Mouse (Mus musculus) testis, adult 2 months (tissue): Measurements from ENCODE around the gene Cbr2. TPM values are rescaled to one million over a fixed set of nuclear protein-coding genes. Genes with fewer than 3 reads are reported as not detected.

Experiments
- H3K27ac ChIP-seq: fragments of 200-500 bp; 2 replicates; pipeline ENCODE4 v1.5.1; 2012; ENCODE audit warnings: low read depth, low read length; ENCODE audit not compliant: control insufficient read depth, insufficient read depth
- H3K27me3 ChIP-seq: fragments of 200-500 bp; 2 replicates; pipeline ENCODE4 v1.6.1; 2012; ENCODE audit warnings: mild to moderate bottlenecking, low read length, moderate library complexity; ENCODE audit not compliant: control insufficient read depth, insufficient read depth
- H3K36me3 ChIP-seq: fragments of 200-500 bp; 2 replicates; pipeline ENCODE4 v1.6.1; 2012; ENCODE audit warnings: mild to moderate bottlenecking, low read length; ENCODE audit not compliant: control insufficient read depth, insufficient read depth
- H3K4me1 ChIP-seq: fragments of 200-500 bp; 2 replicates; pipeline ENCODE4 v1.6.1; 2012; ENCODE audit warnings: low read length; ENCODE audit not compliant: control insufficient read depth, insufficient read depth
- H3K4me3 ChIP-seq: fragments of 200-500 bp; 2 replicates; pipeline ENCODE4 v1.5.1; 2012; ENCODE audit warnings: low read depth, mild to moderate bottlenecking, low read length, moderate library complexity, mixed read lengths; ENCODE audit not compliant: control insufficient read depth
- CTCF ChIP-seq: fragments of 200-500 bp; IDR thresholded peaks from 2 replicates; pipeline ENCODE4 v1.5.1; 2012; ENCODE audit warnings: low read depth, mild to moderate bottlenecking, inconsistent platforms, low read length, moderate library complexity; ENCODE audit not compliant: control insufficient read depth, insufficient read depth, insufficient replicate concordance
- POLR2A ChIP-seq: fragments of 200-500 bp; IDR thresholded peaks from 2 replicates; pipeline ENCODE4 v1.6.1; 2012; ENCODE audit warnings: low read depth, mild to moderate bottlenecking, inconsistent platforms, low read length, moderate library complexity; ENCODE audit not compliant: control insufficient read depth
- polyA plus RNA-seq: library from polyadenylated mRNA; depleted of rRNA; stranded (reverse); fragments of >200 nt; gene quantifications from 2 replicates; pipeline ENCODE4 v1.2.3, GENCODE M21; 2012

Cbr2 gene
- polyA plus RNA-seq, 1 experiment = 7.7 TPM

- TF ChIP-seq CTCF (no peak), POLR2A (no peak)
- no peak overlapping the region for H3K27ac ChIP-seq
- H3K36me3 ChIP-seq = no peaks in the 10 kb centered on the region
- H3K4me3 ChIP-seq = no peak overlapping the region
- H3K27me3 ChIP-seq = no peaks in the 10 kb centered on the region
- H3K4me1 ChIP-seq = peaks cover 3% of the 10 kb centered on the region; the same call in 1 of the 2 replicates
These were observed 24.7 kb downstream of the Cbr2 start for GRCm38 (mm10) chr11:120707225-120707624.

DNA sequence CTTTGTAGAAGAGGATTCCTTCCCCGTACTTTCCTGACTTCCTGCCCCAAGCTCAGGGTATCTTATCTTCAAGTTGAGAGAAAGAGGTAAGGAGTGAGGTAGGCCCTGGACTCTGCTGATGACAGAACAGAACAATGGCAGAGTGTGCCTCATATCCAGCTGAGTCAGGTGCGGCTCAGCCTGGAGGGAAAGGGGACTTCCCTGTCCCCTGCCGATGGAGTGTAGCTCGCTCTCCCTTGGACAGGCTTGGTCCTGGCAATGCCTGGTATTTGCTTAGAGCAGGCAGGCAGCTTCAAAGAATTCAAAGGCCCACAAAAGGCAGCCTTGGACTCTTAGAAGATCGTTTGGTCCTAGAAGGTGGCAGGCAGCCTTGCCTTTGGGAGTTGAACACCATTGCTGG is 25.8 kb downstream of the Cbr2 start:
- Histone ChIP-seq H3K4me3 (no peak overlapping the region), H3K36me3 (no peaks in the 10 kb centered on the region), H3K27ac (no peak overlapping the region), H3K4me1 (no peaks in the 10 kb centered on the region), H3K27me3 (no peaks in the 10 kb centered on the region)
- TF ChIP-seq CTCF (no peak), POLR2A (no peak)

DNA sequence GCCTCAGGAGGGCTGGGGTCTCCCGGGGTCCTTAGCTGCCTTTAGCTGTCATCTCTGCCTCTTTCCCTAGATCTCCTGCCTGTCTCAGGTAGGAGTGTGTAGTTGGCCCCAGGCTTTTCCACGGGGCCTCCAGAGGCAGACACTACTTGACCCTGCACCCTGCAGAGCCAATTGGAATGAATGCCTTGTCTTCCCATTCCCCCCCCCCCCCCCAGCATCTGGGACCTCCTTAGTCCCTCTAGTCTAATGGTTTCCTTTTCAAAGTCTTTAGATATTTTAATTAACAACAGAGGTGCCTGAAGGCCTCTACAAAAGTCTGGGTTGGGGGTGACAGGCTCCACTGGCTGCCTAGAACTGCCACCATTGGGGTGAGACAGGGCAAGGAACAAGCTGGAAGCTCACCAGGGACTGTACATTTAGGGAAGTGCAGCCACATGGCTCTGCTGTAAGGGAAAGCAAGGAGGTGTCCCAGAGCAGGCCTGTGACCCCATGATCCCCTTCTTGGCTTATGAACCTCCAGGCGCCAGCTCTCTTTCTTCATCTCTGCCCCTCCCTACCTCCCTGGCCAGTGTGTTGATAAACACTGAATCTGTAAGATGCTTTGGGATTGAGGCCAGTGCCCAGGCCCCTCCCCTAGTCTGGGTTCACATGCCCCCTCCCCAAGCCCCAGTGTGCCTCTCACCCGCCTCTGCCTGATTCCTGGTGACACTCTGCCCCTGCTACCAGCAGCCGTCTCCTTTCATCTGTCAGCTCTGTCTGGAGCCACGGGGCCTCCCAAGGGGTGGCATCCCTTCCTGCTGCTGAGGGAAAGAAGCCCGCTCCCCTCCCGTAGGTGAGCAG is 27.2 kb downstream of the Cbr2 start:
- H3K4me1 ChIP-seq = no peaks in the 10 kb centered on the region
- H3K36me3 ChIP-seq = no peaks in the 10 kb centered on the region; the same call in 1 of the 2 replicates

DNA sequence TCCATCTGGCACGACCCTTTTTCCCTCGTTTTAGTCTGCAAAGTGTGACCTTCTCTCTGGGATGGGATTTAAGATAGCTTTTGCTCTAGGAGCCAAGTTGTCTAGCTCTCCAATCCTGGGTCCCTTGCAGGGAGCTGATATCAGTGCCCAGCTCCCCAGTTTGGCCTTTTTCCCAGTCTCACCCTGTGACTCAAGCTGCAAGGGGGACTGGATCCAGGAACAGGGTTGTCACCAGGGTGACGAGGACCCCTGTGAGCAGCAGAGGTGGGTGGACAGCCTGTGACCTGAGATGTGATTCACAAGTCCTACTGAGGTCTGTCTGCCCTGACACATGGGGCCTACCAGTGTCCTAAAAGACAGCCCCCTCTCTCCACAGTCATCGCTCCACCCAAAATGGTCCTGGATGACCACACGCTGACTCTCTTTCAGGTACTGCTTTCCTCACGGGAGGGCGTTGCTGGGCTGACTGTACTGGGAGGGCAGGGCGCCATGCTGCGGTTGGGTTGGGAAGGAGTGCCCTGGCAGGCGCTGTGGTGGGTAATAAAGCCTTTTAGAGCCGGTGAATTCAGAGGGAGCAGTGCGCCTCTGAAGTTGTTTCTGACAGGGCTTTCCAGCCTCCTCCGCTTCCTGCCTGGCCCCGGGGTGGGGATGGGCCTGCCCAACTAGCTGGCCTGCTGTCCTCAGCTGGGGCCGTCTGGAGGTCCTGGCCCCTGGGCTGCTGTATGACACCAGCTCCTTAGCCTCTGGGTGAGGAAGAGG is 28.0 kb downstream of the Cbr2 start:
- TF ChIP-seq CTCF (no peak), POLR2A (no peak)
- no peaks in the 10 kb centered on the region for H3K27me3 ChIP-seq
- no peak overlapping the region for H3K27ac ChIP-seq
- H3K4me1 ChIP-seq = no peaks in the 10 kb centered on the region
- H3K4me3 ChIP-seq = no peak overlapping the region
- no peaks in the 10 kb centered on the region; the same call in 1 of the 2 replicates for H3K36me3 ChIP-seq

More for the DNA sequence above, 27.2 kb downstream of the Cbr2 start:
- Histone ChIP-seq H3K27ac (no peak overlapping the region), H3K4me3 (no peak overlapping the region), H3K27me3 (no peaks in the 10 kb centered on the region)
- TF ChIP-seq CTCF (no peak), POLR2A (no peak)

- no peak overlapping the region for H3K27ac ChIP-seq
- no peaks in the 10 kb centered on the region for H3K27me3 ChIP-seq
- H3K36me3 ChIP-seq = no peaks in the 10 kb centered on the region; the same call in none of the 2 replicates
- no peak for TF ChIP-seq CTCF
- TF ChIP-seq POLR2A = no peak
- no peaks in the 10 kb centered on the region for H3K4me1 ChIP-seq
- H3K4me3 ChIP-seq = no peak overlapping the region
These were observed 34.2 kb downstream of the Cbr2 start for GRCm38 (mm10) chr11:120697741-120698140.

DNA sequence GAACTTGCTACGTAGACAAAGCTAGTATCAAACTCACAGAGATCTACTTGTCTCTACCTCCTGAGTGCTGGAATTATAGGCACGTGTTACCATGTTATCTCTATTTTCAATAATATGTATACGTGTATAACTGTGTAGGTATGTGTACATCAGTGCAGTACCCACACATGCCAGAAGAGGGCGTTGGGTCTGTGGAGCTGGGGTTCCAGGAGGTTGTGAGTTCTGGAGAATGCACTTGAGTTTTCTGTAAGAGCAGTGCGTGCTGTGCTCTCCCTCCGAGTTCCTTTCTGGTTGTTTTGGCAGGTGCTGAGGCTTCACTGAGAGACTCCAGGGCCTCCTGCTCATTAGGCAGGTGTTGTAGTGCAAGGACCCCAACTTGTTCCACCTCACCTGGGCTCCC is 35.3 kb downstream of the Cbr2 start:
- peak; percentile 47; the same call in 1 of the 2 replicates for TF ChIP-seq CTCF
- TF ChIP-seq POLR2A = no peak
- no peaks in the 10 kb centered on the region; the same call in none of the 2 replicates for H3K36me3 ChIP-seq

DNA sequence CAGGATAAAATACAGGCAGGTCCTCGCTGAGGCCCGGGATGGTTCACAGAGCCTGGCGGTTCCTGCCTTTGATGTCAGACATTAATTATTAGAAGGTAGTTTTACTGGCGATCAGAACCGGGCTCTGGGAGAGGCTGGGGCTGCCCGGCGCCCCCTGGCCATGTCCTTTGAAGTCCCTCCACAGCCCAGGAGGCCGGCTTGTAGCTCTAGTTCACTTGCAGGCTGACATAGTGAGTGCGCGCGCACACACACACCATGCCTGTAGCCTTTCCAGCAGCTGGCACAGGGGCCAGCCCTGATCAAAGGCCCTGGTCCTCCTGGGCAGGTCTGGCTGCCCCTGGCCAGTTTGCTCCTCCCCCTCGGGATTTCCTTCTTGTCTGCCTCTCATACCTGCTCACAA is 36.3 kb downstream of the Cbr2 start:
- no peaks in the 10 kb centered on the region for H3K4me1 ChIP-seq
- no peak overlapping the region for H3K4me3 ChIP-seq
- H3K27ac ChIP-seq = no peak overlapping the region
- TF ChIP-seq POLR2A = no peak
- TF ChIP-seq CTCF = no peak
- no peaks in the 10 kb centered on the region for H3K27me3 ChIP-seq
- H3K36me3 ChIP-seq = no peaks in the 10 kb centered on the region; the same call in none of the 2 replicates

More for the DNA sequence above, 35.3 kb downstream of the Cbr2 start:
- H3K4me3 ChIP-seq = no peak overlapping the region
- H3K27me3 ChIP-seq = no peaks in the 10 kb centered on the region
- no peak overlapping the region for H3K27ac ChIP-seq
- no peaks in the 10 kb centered on the region for H3K4me1 ChIP-seq

GRCm38 (mm10) chr11:120695184-120695583 is 36.7 kb downstream of the Cbr2 start:
- no peaks in the 10 kb centered on the region for H3K27me3 ChIP-seq
- no peak overlapping the region for H3K4me3 ChIP-seq
- no peak for TF ChIP-seq POLR2A
- no peak overlapping the region for H3K27ac ChIP-seq
- no peaks in the 10 kb centered on the region for H3K4me1 ChIP-seq
- H3K36me3 ChIP-seq = no peaks in the 10 kb centered on the region; the same call in none of the 2 replicates
